Mouse (Mus musculus): Measurements from ENCODE around the gene Rhot2. TPM values are rescaled to one million over a fixed set of nuclear protein-coding genes. Genes with fewer than 3 reads are reported as not detected.
A peak's percentile ranks its signal among the peaks of the same experiment; 100 is the strongest.
"Not testable (repeated sequence)": the region's sequence is repeated elsewhere in the genome, so short reads cannot be mapped to it uniquely, and the experiment has no call there.

Rhot2 gene
- polyA plus RNA-seq, 1 experiment from 2014 or later, result 32.7 TPM

GRCm38 (mm10) chr17:25876347-25876915, 31.8 kb upstream of the Rhot2 start:
- peaks cover 19% of the 10 kb centered on the region for H3K4me1 ChIP-seq (ENCODE audit: control insufficient read depth, insufficient read depth, low read length)
- 72% methylated on average over 10 of the region's 10 CpGs for WGBS
- H3K4me2 ChIP-seq (ENCODE audit: low read depth, low read length), result peak overlapping the region; percentile 76
- H3K27ac ChIP-seq (ENCODE audit: low read length), result no peak overlapping the region
- H3K9ac ChIP-seq (ENCODE audit: low read length), result peak overlapping the region; percentile 81
- no peaks in the 10 kb centered on the region for H3K27me3 ChIP-seq (ENCODE audit: control insufficient read depth, insufficient read depth, low read length)
- H3K36me3 ChIP-seq (ENCODE audit: control insufficient read depth, insufficient read depth), result no peaks in the 10 kb centered on the region
- no peak for ATAC-seq (replicated peaks; ENCODE audit: extremely low read depth, insufficient read depth, low FRiP score)
- no peaks in the 10 kb centered on the region for H3K9me3 ChIP-seq (replicated peaks; ENCODE audit: control insufficient read depth, low read length)
- H3K4me3 ChIP-seq (ENCODE audit: low read length), result peak overlapping the region; percentile 80

GRCm38 (mm10) chr17:25875171-25876136, 30.8 kb upstream of the Rhot2 start:
- H3K36me3 ChIP-seq (ENCODE audit: control insufficient read depth, insufficient read depth), result no peaks in the 10 kb centered on the region
- no peaks in the 10 kb centered on the region for H3K27me3 ChIP-seq (ENCODE audit: control insufficient read depth, insufficient read depth, low read length)
- peak overlapping the region; percentile 76 for H3K4me2 ChIP-seq (ENCODE audit: low read depth, low read length)
- H3K4me3 ChIP-seq (ENCODE audit: low read length), result peak overlapping the region; percentile 80
- no peaks in the 10 kb centered on the region for H3K9me3 ChIP-seq (replicated peaks; ENCODE audit: control insufficient read depth, low read length)
- peak overlapping the region; percentile 89 for H3K27ac ChIP-seq (ENCODE audit: low read length)
- WGBS, result under 1% methylated on average over 59 of the region's 59 CpGs
- peak; percentile 92 for ATAC-seq (replicated peaks; ENCODE audit: extremely low read depth, insufficient read depth, low FRiP score)
- peak overlapping the region; percentile 81 for H3K9ac ChIP-seq (ENCODE audit: low read length)
- peaks cover 19% of the 10 kb centered on the region for H3K4me1 ChIP-seq (ENCODE audit: control insufficient read depth, insufficient read depth, low read length)

- Histone ChIP-seq H3K27ac (ENCODE audit: low read length) (peak within 1 kb of the TSS; percentile 89), H3K4me1 (ENCODE audit: control insufficient read depth, insufficient read depth, low read length) (peaks cover 19% of the 10 kb centered on the region), H3K9ac (ENCODE audit: low read length) (peak within 1 kb of the TSS; percentile 81), H3K27me3 (ENCODE audit: control insufficient read depth, insufficient read depth, low read length) (no peaks in the 10 kb centered on the region), H3K36me3 (ENCODE audit: control insufficient read depth, insufficient read depth) (no peaks in the 10 kb centered on the region), H3K9me3 (replicated peaks; ENCODE audit: control insufficient read depth, low read length) (no peaks in the 10 kb centered on the region), H3K4me2 (ENCODE audit: low read depth, low read length) (peak within 1 kb of the TSS; percentile 76), H3K4me3 (ENCODE audit: low read length) (peak within 1 kb of the TSS; percentile 80)
- under 1% methylated on average over 25 of the region's 25 CpGs for WGBS
- peak; percentile 76 for ATAC-seq (replicated peaks; ENCODE audit: extremely low read depth, insufficient read depth, low FRiP score)
Observed at GRCm38 (mm10) chr17:25874721-25875170, 30.1 kb upstream of the Rhot2 start, which contains the start of gene Mettl26. Gene Mettl26, plus strand, starts transcription at chr17:25875074.

GRCm38 (mm10) chr17:25874148-25874720, 29.6 kb upstream of the Rhot2 start:
- H3K36me3 ChIP-seq (ENCODE audit: control insufficient read depth, insufficient read depth), result no peaks in the 10 kb centered on the region
- ATAC-seq (replicated peaks; ENCODE audit: extremely low read depth, insufficient read depth, low FRiP score), result no peak
- 11% methylated on average over 14 of the region's 14 CpGs for WGBS
- H3K4me3 ChIP-seq (ENCODE audit: low read length), result peak overlapping the region; percentile 80
- H3K9me3 ChIP-seq (replicated peaks; ENCODE audit: control insufficient read depth, low read length), result no peaks in the 10 kb centered on the region
- H3K27ac ChIP-seq (ENCODE audit: low read length), result peak overlapping the region; percentile 89
- H3K4me2 ChIP-seq (ENCODE audit: low read depth, low read length), result peak overlapping the region; percentile 76
- H3K4me1 ChIP-seq (ENCODE audit: control insufficient read depth, insufficient read depth, low read length), result peaks cover 19% of the 10 kb centered on the region
- H3K9ac ChIP-seq (ENCODE audit: low read length), result peak overlapping the region; percentile 73
- no peaks in the 10 kb centered on the region for H3K27me3 ChIP-seq (ENCODE audit: control insufficient read depth, insufficient read depth, low read length)

- no peaks in the 10 kb centered on the region for H3K36me3 ChIP-seq (ENCODE audit: control insufficient read depth, insufficient read depth)
- H3K27me3 ChIP-seq (ENCODE audit: control insufficient read depth, insufficient read depth, low read length), result no peaks in the 10 kb centered on the region
- no peak overlapping the region for H3K9ac ChIP-seq (ENCODE audit: low read length)
- 69% methylated on average over 10 of the region's 11 CpGs for WGBS
- no peak overlapping the region; the same call in 1 of the 2 replicates for H3K27ac ChIP-seq (ENCODE audit: low read length)
- no peak for ATAC-seq (replicated peaks; ENCODE audit: extremely low read depth, insufficient read depth, low FRiP score)
- no peaks in the 10 kb centered on the region for H3K9me3 ChIP-seq (replicated peaks; ENCODE audit: control insufficient read depth, low read length)
- H3K4me2 ChIP-seq (ENCODE audit: low read depth, low read length), result peak overlapping the region; percentile 76
- H3K4me3 ChIP-seq (ENCODE audit: low read length), result peak overlapping the region; percentile 80; the same call in 1 of the 2 replicates
- H3K4me1 ChIP-seq (ENCODE audit: control insufficient read depth, insufficient read depth, low read length), result peaks cover 24% of the 10 kb centered on the region
Observed at GRCm38 (mm10) chr17:25873405-25874147, 28.9 kb upstream of the Rhot2 start.

- Histone ChIP-seq H3K4me1 (ENCODE audit: control insufficient read depth, insufficient read depth, low read length) (peaks cover 24% of the 10 kb centered on the region), H3K27ac (ENCODE audit: low read length) (no peak overlapping the region), H3K36me3 (ENCODE audit: control insufficient read depth, insufficient read depth) (no peaks in the 10 kb centered on the region), H3K9ac (ENCODE audit: low read length) (no peak overlapping the region), H3K27me3 (ENCODE audit: control insufficient read depth, insufficient read depth, low read length) (no peaks in the 10 kb centered on the region), H3K9me3 (replicated peaks; ENCODE audit: control insufficient read depth, low read length) (no peaks in the 10 kb centered on the region), H3K4me3 (ENCODE audit: low read length) (no peak overlapping the region), H3K4me2 (ENCODE audit: low read depth, low read length) (no peak overlapping the region)
- 80% methylated on average over 3 of the region's 3 CpGs for WGBS
- ATAC-seq (replicated peaks; ENCODE audit: extremely low read depth, insufficient read depth, low FRiP score), result no peak
Observed at GRCm38 (mm10) chr17:25872676-25873075, 28.0 kb upstream of the Rhot2 start.

- not testable (repeated sequence) for H3K9ac ChIP-seq (ENCODE audit: low read length); H3K27me3 ChIP-seq (ENCODE audit: control insufficient read depth, insufficient read depth, low read length); H3K36me3 ChIP-seq (ENCODE audit: control insufficient read depth, insufficient read depth); H3K9me3 ChIP-seq (replicated peaks; ENCODE audit: control insufficient read depth, low read length); H3K4me2 ChIP-seq (ENCODE audit: low read depth, low read length); H3K27ac ChIP-seq (ENCODE audit: low read length); H3K4me3 ChIP-seq (ENCODE audit: low read length); ATAC-seq (replicated peaks; ENCODE audit: extremely low read depth, insufficient read depth, low FRiP score)
- peaks cover 25% of the 10 kb centered on the region for H3K4me1 ChIP-seq (ENCODE audit: control insufficient read depth, insufficient read depth, low read length)
Observed at GRCm38 (mm10) chr17:25871566-25871965, 26.9 kb upstream of the Rhot2 start.

- Histone ChIP-seq H3K4me2 (ENCODE audit: low read depth, low read length) (no peak overlapping the region), H3K9ac (ENCODE audit: low read length) (no peak overlapping the region), H3K4me1 (ENCODE audit: control insufficient read depth, insufficient read depth, low read length) (peaks cover 21% of the 10 kb centered on the region), H3K27me3 (ENCODE audit: control insufficient read depth, insufficient read depth, low read length) (no peaks in the 10 kb centered on the region), H3K36me3 (ENCODE audit: control insufficient read depth, insufficient read depth) (no peaks in the 10 kb centered on the region), H3K4me3 (ENCODE audit: low read length) (no peak overlapping the region), H3K9me3 (replicated peaks; ENCODE audit: control insufficient read depth, low read length) (no peaks in the 10 kb centered on the region), H3K27ac (ENCODE audit: low read length) (no peak overlapping the region)
- WGBS, result 85% methylated on average over 2 of the region's 2 CpGs
- ATAC-seq (replicated peaks; ENCODE audit: extremely low read depth, insufficient read depth, low FRiP score), result no peak
Observed at GRCm38 (mm10) chr17:25869954-25870353, 25.3 kb upstream of the Rhot2 start.
